Mouse (Mus musculus): ENCODE results near the gene Hoxb1.

- TF ChIP-seq CTCF (IDR thresholded peaks at IDR 0.05; ENCODE audit: low read depth) (no peak), EP300 (IDR thresholded peaks at IDR 0.05; ENCODE audit: low read depth) (no peak)
Measured at GRCm38 (mm10) chr11:96404831-96405230, 39.3 kb downstream of the Hoxb1 start.

Measured in heart, postnatal 0 days (tissue).